Mouse (Mus musculus) brain, adult 2 months (tissue): ENCODE measurements around the gene Tcf3.
A peak's percentile ranks its signal among the peaks of the same experiment; 100 is the strongest.

ENCODE experiments used
- DNase-seq: peaks from one replicate; pipeline ENCODE4 v3.0.0; 2011; ENCODE audit warnings: low read depth, low spot score

Gene Tcf3

DNA sequence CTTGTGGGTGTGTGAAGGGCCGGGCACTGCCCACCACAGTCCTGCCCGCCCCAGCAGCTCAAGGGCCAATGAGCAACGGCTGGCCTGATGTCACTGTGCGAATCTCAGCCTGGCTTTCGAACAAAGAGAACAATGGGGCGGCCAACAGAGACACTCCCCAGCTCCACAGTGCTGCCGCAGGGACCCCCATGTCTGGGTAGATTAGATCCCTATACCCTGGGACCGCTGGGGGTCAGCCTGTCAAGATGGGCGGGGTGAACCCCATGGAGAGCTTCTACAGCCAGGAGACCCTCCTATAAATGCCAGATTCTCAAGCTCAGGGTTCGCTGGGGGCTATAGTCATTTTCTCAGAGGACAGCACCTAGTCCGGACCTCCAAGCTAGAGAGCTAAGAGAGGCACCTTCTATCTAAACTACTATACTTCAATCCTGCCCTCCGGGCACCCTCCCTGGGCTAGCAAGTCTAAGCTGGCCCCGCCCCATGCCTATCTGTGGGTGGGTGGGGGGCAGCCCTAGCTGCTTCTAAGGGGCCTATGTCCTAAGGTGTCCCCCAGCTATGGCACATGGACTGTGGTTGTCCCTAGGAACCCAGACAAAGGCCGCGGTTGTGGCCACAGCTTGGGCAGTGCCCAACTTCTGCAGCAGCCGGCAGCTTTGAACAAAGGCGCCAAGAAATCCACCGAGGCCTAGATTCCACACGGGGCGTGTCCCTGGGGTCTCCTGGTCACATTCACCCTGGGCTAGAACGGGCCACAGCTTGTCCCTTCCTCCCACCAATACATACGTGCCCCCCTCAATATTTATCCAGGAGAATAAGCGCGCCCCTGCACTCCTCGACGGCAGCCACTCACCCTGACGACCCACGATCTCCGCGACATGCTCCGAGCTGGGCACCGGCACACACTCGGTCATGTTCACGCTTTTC lies 47.4 kb downstream of the Tcf3 start:
- peak; percentile 69 for DNase-seq

DNA sequence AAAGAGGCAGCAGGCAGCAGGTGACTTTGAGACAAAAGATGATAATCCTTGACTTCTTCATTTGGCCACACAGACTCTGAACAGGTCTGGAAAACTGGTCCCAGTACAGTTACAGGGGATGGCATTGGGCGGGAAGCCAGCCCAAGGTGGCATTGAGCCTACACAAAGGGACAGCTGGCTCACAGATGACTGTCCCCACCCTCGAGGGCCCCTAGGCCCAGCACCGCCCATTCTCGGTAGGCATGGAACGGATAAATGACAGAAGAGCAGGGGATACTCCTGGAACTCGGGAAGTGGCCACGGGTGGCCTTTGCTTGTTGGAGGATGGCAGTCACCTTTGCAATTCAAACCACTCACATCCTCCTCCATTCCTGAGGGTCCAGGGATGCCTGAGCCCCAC lies 48.1 kb downstream of the Tcf3 start:
- DNase-seq = no peak

DNA sequence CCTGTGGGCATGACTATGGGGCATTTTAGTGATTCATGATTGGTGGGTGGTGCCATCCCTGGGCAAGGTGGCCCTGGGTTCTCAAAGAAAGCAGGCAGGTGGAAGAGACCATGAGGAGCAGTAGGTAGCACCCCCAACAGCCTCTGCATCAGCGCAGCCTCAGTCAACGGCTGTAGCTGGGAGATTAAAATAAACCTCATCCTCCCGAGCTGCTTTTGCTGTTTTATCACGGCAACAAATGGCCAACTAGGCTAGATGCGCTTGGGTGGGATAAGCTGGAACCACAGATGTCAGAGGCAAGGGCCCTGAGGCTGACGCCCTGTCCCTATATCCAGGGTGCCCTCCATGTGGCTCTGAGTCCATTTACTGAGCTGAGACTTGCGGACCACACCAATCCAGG lies 48.7 kb downstream of the Tcf3 start:
- no peak for DNase-seq

DNA sequence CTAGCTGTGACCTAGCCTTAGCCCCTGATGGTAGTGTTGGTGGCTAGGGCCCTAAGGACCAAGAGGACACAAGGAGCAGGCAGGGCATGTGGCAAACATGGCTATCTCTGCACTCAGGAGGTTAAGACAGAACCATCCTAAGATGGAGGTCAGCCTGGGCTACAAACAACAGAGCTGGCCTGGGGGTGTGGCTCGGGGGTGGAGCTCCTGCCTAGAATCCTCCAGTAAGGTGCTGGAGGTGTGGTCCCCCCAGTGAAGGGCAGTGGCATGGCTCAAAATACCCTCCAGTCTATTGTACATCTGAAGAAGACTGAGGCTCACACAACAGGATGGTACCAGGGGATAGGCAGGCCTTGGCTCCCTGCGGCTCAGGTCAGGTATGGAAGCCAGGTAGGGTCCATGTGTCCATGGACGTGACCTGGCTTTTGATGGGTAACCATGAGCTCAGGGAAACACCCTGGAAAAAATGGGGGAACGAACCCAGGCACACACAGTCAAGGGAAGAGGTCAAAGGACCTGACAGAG lies 49.3 kb downstream of the Tcf3 start:
- peak; percentile 43 for DNase-seq

DNA sequence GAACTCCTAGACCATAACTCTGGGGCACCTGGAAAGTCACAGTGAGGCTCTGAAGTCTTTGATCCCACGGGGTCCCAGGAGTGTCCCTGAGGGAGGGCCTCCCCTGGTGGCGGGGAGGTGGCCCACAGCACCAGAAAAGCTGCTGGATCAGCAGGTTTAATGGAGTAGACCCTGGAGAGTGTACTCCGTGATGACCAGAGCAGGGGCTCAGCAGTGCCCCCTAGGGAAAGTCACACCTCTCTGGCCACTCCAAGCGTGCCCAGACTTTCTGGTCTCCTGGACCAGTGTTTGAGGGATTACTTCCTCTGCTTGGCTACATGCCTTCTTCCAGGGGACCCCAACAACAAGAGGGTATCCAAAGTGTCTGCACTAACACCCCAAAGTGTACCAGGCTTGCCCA lies 50.0 kb downstream of the Tcf3 start:
- no peak for DNase-seq

DNA sequence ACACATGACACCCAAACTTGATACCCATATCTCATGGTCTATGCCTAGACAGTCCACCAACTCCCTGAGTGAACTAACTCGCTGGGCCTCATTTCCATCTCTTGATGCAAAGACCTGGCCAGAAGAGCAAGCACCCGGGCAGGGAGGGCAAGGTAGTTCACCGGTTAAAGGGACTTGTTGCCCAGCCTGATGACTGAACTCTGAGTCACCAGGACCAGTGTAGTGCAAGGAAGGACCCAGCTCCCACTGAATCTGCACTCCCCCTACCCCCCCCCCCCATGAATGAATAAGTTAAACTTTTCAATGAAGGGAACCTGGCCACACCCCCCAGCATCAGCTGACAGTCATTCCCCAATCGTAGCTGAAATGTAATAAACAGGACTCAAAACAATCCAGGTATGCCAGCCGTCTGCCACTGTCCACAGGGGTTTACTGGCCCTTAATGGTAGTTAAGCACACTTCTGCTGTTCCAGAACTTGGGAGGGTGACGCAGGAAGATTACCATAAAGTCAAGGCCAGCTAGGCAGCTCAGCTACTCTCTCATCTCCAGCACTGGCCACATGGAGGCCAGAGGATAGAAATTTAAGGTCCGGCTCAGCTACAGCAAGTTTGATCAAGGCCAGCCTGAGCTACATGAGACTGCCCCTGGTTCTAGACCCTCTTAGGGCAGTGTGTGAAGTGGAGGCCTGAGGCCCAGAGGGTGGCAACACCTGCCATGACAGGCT lies 50.6 kb downstream of the Tcf3 start:
- DNase-seq = no peak

DNA sequence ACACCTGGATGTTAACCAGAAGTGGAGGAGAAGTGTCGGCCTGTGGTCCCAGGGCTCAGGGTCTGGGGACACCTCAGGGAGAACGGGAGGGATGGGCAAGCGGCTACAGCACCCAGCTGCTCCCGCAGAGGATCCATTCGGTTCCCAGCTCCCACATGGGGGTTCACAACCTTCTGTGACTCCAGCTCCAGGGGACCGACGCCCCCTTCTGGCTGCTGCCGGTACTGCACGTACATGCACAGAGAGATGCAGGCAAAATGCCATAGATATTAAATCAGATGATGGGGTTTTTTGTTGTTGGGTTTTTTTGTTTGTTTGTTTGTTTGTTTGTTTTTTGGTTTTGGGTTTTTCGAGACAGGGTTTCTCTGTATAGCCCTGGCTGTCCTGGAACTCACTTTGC lies 55.7 kb downstream of the Tcf3 start:
- DNase-seq = no peak

DNA sequence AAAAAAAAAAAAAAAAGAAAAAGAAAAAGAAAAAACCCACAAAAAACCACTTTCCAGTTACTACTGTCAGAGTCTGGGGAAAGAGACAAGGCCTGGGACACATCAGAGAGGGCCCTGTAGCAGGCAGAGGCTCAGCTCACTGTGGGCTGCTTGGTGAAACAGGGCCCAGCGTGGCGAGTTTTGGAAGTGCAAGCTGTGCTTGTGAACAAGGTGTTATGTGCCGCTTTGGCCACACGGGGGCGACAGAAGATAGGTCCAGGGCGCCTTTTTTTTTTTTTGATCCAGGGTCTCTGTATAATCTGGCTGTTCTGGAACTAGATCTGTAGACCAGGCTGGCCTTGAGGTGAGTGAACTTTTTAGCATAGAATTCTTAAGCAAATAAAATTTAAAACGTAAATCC lies 57.3 kb downstream of the Tcf3 start:
- DNase-seq = peak; percentile 98

DNA sequence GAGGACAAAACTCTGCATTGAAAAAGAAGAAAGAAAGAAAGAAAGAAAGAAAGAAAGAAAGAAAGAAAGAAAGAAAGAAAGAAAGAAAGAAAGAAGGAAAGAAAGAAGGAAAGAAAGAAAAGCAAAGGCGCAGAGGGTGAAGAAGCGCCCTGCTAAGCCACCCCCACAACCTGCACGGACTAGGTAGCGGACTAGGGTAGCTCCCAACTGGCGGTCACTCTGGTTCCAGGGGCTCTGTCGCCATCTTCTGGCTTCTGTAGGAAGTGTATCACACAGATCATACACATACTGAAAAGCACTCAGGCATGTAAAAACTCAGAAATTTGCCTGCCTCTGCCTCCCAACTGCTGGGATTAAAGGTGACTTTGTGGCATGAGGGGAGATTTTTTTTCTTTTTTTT lies 59.4 kb downstream of the Tcf3 start:
- peak; percentile 78 for DNase-seq

DNA sequence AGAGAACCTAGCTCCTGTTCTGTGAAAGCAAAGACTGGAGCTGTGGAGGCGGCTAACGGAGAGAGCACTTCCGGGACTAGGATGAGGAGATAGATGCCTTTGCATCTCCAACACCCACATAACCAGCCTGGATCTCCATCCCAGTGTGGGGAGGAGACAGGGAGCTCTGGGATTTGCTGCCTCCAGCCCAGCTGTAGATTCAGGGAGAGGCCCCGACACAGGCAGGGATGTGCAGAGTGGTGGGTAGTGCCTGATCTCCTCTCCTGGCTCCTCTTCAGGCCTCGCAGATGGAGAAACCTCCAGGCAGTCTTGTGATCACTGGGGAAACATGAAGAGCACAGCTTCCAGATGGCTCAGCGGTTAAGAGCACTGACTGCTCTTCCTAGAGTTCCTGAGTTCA lies 60.7 kb downstream of the Tcf3 start:
- DNase-seq = peak; percentile 82

DNA sequence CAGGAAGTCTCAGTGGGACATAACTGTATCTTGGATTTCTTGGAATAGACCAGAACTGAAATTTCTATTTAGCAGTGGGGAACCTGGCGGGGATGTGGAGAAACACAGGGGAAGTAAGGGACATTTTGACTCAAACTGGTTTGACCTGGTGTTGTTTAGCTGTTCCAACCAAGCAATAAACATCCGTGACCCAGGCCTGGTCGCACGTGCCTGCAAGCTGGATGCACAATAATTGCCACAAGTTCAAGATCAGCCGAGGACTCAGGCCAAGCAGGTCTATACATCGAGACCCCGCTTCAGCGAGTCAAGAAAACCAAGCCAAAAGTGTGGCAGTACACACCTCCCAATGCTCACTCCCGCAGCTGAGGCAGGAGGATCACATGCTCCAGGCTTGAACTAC lies 61.5 kb downstream of the Tcf3 start:
- no peak for DNase-seq

DNA sequence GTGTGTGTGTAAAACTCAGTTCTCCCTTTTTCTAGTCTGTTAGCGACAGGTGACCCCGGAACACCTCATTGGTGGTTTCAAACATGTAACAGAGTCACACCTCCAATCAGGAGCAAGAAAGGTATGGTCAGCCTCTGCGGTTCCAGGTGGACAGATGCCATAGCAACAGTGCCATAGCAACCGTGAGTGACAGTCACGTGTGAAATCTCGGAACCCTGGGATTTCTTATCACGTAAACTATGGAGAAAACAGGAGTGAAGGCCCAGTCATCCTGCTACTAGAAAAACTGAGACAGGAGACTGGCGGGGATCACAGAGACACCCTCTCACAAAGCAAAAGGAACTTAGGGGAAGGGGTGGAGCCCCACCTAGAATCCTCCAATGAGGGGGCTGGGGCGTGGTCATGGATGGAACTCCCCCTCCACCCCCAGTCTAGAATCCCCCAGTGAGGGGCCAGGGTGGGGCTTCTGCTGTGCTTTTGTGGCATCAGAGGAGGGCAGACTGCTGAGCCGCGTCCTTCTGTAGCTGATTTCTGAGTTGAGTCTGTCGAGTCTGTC lies 62.0 kb downstream of the Tcf3 start:
- peak; percentile 93 for DNase-seq

DNA sequence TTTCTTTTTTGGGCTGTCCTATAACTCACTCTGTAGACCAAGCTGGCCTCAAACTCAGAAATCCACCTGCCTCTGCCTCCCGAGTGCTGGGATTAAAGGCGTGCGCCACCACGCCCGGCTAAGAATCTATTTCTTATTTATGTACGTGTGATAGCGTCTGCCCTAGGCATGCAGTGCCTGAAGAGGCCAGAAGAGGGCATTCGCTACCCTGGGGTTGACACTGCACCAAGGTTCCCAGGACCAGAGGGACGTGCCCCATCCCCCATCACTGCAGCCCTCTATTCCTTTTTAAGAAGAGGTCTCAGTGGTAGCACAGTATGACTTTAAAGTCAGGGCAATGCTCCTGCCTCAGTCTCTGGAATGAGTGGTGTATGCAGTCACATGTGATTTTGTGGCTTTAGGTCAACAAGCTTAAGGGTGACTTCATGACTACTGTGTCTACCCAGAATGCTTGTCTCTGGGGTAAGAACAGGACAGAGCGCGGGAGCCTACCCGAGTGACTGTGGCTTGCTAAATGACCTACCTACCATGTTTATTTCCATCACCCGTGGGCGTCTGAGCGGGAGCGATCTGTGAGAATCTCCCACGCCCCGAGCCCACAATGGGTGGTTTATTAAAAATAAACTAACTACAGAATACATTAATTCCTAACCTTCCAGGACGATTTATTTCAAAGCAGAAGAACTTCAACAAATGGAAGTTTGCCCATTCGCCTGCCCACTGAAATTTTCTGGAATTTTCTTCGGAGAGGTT lies 63.3 kb downstream of the Tcf3 start:
- peak; percentile 70 for DNase-seq

DNA sequence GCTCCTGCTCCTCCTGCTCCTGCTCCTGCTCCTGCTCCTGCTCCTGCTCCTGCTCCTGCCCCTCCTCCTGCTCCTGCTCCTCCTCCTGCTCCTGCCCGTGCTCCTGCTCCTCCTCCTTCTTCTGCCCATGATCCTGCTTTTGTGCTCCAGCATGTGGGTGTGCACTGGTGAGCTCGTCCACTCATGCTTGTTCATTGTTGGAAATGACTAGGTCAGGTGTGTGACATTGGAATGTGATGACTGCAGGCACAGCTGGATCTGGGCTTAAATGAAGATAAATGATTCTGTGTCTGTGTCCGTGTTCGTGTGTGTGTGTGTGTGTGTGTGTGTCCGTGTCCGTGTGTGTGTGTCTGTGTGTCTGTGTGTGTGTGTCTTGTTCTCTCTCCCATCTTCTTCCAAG lies 65.1 kb downstream of the Tcf3 start:
- no peak for DNase-seq

DNA sequence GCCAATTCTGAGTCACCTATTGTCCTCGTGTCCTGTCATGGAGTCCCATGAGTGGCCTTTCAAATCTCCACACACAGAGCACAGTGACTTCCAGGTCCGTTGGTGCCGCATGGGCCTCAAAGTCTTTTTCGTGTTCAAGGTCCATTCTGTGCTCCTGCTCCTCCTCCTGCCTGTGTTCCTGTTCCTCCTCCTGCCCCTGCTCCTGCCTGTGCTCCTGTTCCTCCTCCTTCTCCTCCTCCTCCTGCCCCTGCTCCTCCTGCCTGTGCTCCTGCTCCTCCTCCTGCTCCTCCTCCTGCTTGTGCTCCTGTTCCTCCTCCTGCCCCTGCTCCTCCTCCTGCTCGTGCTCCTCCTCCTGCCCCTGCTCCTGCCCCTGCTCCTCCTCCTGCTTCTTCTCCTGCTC lies 65.5 kb downstream of the Tcf3 start:
- DNase-seq = no peak

DNA sequence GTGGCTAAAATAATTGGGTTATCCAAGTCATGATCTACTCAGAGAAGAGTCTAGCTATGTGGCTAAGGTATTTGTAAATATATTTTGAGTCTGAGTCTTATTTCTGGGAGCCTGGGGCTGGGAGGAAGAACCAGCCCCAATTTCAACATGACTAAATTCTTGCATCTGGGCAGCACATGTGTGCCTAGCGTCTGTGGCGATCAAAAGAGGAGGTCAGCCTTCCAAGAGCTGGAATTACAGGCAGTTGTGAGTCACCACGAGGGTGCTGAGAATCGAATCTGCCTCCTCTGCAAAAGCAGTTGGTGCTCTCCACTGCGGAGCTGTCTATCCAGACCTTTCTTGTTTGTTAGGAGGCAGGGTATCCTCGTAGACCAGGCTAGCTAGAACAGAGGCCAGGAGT lies 67.7 kb downstream of the Tcf3 start:
- DNase-seq = no peak

DNA sequence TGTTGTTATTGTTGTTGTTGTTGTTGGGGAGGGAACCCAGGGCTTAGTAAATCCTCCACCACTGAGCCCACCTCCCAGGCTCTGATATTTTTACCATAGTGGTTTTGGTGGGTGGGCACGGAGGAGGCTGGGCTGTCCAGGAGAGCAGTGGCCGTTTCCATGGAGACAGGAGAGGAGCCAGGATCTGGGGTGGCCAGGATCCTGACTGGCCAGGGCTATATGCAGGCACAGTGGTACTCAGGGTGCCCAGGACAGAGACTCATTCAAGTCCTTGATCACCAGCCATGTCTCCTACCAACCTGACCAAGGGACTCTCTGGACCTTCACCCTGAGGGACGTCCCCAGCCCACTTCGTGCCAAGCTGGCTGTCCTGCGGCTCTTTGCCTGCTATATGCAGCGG lies 69.7 kb downstream of the Tcf3 start:
- no peak for DNase-seq
